Mouse (Mus musculus) spleen, adult 18-20 months (tissue): ENCODE results near the gene Gm5136.

ENCODE experiments used
- DNase-seq, 2 experiments: peaks; one replicate each; pipeline ENCODE4 v3.0.0; 2022; ENCODE audit warnings: mixed read lengths in 2 of 2

Gm5136 gene

GRCm38 (mm10) chr10:108699946-108700345 is at the start of gene Gm5136:
Gene Gm5136 (minus strand): TSS chr10:108700160.
- DNase-seq, result no peak

- DNase-seq, result no peak
Observed at GRCm38 (mm10) chr10:108743759-108744158, 43.8 kb upstream of the Gm5136 start.

DNA sequence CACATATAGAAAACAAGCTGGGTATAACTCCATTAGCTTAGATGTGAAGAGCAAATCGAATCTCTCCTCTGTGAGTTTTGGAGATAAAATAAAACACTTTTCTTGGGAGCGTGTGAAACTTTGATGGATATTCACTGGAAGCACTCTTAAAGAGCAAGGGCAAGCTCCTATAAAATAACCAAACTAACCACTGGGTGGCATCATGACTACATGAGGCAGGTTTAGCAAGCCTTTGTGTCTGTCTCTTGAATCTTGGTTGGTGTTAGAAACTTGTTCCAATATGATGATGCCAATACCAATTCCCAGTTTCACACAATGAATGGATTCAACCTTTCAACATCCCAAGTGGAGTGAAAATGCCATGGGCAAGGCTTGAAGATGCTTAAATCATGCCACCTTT is 34.0 kb upstream of the Gm5136 start:
- no peak for DNase-seq

DNA sequence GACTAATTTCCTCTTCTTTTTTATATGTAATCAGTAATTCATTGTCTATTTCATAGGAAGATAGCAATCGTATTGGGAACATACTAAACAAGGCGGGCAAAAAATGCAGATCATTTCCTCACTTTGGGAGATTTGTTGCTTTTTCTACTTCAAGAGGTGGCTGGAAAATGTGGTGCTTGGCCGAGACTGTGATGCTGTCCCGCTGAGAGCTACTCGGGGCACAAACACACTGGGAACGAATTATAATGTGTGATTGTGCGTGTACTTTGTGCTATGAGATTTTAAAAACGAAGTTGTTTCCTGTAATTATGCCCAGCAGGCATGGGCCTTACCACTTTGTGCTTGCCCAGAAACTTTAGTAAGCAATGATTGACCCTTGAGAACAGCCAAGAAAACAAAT is 29.0 kb upstream of the Gm5136 start:
- DNase-seq, result no peak

DNA sequence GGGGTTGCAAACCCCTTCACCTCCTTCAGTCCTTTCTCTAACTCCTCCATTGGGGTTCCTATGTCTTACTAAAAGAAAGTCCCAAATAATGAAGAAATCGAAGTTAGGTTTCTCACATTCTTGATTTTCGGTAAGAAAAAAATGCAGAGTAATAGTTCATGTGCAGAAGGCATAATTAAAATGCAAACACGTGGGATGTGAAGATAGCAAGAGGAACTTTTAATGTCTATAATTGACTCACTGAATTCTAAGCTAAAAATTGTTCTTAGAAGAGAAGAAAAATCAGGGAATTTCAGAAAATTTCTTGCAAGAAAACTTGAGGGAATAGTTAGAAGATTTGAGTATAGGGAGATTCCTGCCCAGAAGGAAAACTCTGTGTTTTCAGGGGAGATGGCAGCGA is 26.4 kb upstream of the Gm5136 start:
- DNase-seq, result no peak

DNA sequence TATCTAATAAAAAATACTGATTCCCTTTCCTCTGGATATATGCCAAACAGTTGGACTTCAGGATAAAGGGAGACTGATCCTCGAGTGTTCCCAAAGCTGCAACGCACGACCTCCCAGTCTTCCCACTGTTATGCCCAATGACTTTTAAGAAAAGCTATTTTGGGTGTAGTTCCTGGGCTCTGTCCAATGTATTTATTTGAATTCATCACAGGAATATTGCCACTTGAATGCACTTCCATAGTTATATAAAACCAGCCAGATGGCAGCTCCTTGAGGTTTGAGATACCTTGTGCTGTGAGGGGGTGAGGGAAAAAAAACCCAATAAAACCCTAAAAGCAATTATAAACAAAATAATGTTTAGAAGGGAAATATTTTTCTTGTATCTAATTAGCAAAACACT is 24.9 kb upstream of the Gm5136 start:
- no peak for DNase-seq

- no peak for DNase-seq
Observed at GRCm38 (mm10) chr10:108710514-108710913, 10.6 kb upstream of the Gm5136 start.

GRCm38 (mm10) chr10:108705658-108706057 is 5.7 kb upstream of the Gm5136 start:
- no peak for DNase-seq

DNA sequence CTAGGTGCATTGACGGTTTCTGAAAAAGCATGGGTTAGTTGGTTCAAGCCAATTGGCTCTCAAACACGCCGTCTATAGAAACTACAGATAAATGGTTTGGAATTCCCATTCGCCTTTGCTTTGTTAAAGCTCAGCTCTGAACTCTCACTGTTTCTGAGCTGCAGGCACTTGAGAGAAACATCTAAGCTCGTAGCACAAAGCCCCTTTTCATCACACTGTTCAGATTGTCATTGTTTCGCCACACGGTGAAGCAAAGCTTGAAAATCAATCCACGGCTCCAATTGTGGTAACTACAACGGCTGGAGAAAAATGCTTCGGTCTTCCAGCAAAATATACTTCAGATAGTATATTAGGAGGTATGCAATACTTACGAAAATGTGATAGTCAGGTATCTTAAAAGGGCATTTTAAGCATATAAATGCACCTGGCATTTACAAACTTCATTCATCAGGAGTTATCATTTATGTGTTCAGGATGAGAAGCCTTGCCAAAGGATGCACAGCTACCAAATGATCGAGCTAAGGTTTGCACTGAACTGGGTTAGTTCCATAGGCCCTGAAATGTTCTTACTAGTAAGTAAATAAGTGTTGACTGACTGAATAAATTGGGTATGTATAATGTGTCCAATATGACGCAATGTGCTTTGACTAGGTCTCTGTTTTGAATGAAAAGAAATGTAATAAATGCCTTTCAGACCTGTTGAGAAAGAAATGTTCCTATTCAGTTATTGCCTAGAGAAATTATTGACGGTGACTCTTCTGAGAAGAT is 1.6 kb upstream of the Gm5136 start:
- no peak for DNase-seq

DNA sequence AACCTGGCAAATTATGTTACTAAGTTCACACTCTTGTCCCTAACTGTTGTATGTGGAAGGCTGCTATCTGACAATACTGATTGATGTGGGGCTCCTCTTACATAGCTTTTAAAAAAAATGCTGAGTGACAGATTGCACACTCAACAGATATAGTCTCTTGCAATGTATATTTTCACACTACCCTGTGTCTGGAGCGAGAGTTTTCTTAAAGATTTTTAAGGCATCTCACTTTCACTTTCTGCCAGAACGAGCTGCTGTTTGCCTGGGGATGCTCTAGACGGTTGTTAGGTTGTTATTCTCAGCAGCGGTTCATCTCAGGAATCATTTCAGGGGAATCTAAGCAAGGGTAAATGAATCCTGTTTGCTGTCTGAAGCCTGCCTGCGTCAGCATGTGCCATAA is 2.9 kb downstream of the Gm5136 start:
- DNase-seq, result no peak

GRCm38 (mm10) chr10:108690954-108691353 is 9.0 kb downstream of the Gm5136 start:
- DNase-seq, result no peak

GRCm38 (mm10) chr10:108686696-108687095 is 13.3 kb downstream of the Gm5136 start:
- no peak for DNase-seq

DNA sequence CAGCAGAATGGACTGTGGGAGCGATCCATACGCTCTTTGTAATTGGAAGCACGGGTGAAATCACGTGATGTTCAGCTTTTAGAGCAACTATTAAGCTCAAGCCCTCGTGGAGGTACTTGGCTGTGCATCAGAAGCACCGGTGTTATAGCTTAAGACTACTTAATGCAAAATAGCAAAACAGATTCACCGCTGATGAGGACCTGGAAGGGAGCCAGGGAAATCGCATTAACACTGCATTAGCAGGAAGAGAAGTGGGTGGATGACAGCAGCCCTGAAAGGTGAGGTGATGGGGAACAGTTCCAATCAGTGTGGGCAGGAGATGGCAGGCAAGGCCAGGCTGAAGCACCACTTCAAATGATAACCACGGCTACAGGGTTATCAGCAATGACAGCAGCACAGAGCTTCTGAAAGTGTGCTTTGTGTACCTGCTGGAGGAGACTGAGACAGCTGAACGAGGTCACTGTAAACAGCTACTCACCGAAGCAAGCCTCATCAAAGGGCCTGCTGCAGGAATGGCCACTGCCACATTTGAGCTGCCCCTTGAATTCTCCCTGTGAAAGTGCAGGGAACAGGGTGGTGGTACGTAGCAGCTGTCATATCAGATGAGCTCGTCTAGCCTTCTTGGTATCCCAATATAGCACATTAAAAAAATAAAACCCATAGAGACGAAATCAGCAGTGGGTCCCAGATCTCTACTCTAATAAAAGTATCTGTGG is 20.1 kb downstream of the Gm5136 start:
- no peak for DNase-seq

DNA sequence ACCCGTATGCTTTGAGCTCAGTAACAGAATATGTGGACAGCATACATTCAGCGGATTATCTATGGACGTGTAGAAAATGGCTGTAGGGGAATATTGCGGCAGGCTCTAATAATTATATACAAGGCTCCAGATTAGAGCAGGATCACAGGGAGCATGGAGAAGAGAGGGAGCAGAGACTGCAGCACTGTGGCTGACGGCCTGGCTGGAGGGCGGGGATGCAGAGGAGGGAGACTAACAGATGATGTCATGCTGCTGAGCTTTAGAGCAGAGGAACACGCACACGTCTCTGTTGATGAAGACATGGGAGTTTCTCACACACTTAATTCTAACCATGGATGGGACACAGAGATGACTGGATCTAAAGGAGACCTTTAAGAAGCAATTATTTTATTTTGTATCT is 22.9 kb downstream of the Gm5136 start:
- DNase-seq, result no peak

GRCm38 (mm10) chr10:108668944-108669343 is 31.0 kb downstream of the Gm5136 start:
- no peak for DNase-seq

- no peak for DNase-seq
Observed at GRCm38 (mm10) chr10:108660295-108660694, 39.7 kb downstream of the Gm5136 start.

DNA sequence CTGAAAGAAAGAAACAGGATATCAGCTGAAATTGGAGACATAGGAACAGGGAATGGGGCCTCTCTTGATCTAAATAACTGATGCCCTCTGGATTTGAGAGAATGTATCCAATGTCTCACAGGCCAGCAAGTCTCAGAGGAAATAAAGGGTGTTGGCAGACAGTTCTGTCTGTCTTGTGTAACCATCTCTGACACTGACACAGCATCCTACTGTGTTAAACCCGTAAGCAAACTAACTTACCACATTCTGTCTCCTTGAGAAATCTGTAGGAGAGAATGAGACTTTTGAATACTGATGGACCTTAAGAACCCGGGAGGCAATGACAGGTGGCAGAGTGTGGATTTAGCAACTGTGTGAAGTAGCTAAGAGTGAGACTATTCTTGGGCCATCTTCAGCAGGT is 41.7 kb downstream of the Gm5136 start:
- no peak for DNase-seq

- no peak for DNase-seq
Observed at GRCm38 (mm10) chr10:108657669-108658068, 42.3 kb downstream of the Gm5136 start.

DNA sequence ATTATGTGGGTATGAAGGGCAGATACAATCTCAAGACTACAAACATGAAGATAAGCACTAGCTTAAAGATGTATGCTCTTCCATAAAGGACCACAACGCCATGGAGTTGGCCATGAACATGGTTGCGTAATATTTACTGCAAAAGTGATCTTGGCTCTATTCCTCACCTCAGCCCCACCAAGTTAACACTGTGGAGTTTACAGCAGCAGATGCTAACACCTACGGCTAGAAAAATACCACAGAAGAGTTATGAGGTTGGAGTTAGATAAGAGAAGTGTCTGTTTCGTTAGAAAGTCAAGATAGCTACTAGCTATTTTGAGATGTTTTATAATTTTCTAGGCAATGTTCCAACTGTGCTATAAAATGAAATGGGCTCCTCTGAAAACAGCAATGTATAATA is 43.1 kb downstream of the Gm5136 start:
- no peak for DNase-seq

DNA sequence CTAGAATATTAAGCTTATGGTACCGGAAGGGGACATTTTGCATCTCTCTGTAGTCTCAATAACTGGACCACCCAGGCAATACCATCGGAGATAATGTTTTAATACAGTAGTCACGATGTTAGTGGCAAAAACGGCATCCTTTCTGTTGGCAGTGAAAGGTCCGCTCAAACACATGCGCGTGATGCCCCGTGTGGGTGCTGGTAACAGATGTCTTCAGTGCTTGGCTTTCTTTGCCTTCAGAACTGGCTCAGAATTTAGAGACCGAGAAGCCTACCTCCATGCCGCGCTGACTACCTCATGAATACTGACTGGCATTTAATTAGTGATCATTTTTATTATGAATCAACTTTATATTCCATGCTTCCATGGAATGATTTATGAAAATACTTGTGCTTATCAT is 44.9 kb downstream of the Gm5136 start:
- no peak for DNase-seq

GRCm38 (mm10) chr10:108652831-108653230 is 47.1 kb downstream of the Gm5136 start:
- DNase-seq, result no peak

GRCm38 (mm10) chr10:108652066-108652465 is 47.9 kb downstream of the Gm5136 start:
- no peak for DNase-seq

GRCm38 (mm10) chr10:108649174-108649573 is 50.8 kb downstream of the Gm5136 start:
- DNase-seq, result no peak
